Mouse (Mus musculus): ENCODE results near the gene Tctn3.
"Not testable (repeated sequence)": the region's sequence is repeated elsewhere in the genome, so short reads cannot be mapped to it uniquely, and the experiment has no call there.

Gene Tctn3

GRCm38 (mm10) chr19:40621616-40622015, 9.6 kb upstream of the Tctn3 start:
- not testable (repeated sequence) for DNase-seq (ENCODE audit: low spot score)

- DNase-seq (ENCODE audit: low spot score) = no peak
Observed at GRCm38 (mm10) chr19:40616021-40616420, 4.0 kb upstream of the Tctn3 start.

GRCm38 (mm10) chr19:40614811-40615210, 2.8 kb upstream of the Tctn3 start:
- DNase-seq (ENCODE audit: low spot score) = no peak

- no peak for DNase-seq (ENCODE audit: low spot score)
Observed at GRCm38 (mm10) chr19:40607676-40608075, 4.4 kb downstream of the Tctn3 start.

- DNase-seq (ENCODE audit: low spot score) = no peak
Observed at GRCm38 (mm10) chr19:40605189-40605588, 6.8 kb downstream of the Tctn3 start.

GRCm38 (mm10) chr19:40601870-40602269, 10.2 kb downstream of the Tctn3 start:
- no peak for DNase-seq (ENCODE audit: low spot score)

GRCm38 (mm10) chr19:40600846-40601245, 11.2 kb downstream of the Tctn3 start:
- not testable (repeated sequence) for DNase-seq (ENCODE audit: low spot score)

GRCm38 (mm10) chr19:40595831-40596230, 16.2 kb downstream of the Tctn3 start:
- DNase-seq (ENCODE audit: low spot score) = no peak

- no peak for DNase-seq (ENCODE audit: low spot score)
Observed at GRCm38 (mm10) chr19:40595231-40595630, 16.8 kb downstream of the Tctn3 start.

GRCm38 (mm10) chr19:40589530-40589880, 22.5 kb downstream of the Tctn3 start:
- DNase-seq (ENCODE audit: low spot score) = no peak

- peak; percentile 80 for DNase-seq (ENCODE audit: low spot score)
Observed at GRCm38 (mm10) chr19:40588847-40589529, 23.0 kb downstream of the Tctn3 start.

- DNase-seq (ENCODE audit: low spot score) = peak; percentile 96
Observed at GRCm38 (mm10) chr19:40588293-40588654, 23.8 kb downstream of the Tctn3 start, which contains the start of gene Aldh18a1. Aldh18a1 (minus strand) TSS chr19:40588463.

GRCm38 (mm10) chr19:40587491-40588292, 24.3 kb downstream of the Tctn3 start:
- DNase-seq (ENCODE audit: low spot score) = no peak

GRCm38 (mm10) chr19:40586908-40587307, 25.1 kb downstream of the Tctn3 start:
- no peak for DNase-seq (ENCODE audit: low spot score)

- no peak for DNase-seq (ENCODE audit: low spot score)
Observed at GRCm38 (mm10) chr19:40581662-40582061, 30.4 kb downstream of the Tctn3 start.

- no peak for DNase-seq (ENCODE audit: low spot score)
Observed at GRCm38 (mm10) chr19:40580902-40581301, 31.1 kb downstream of the Tctn3 start.

- DNase-seq (ENCODE audit: low spot score) = no peak
Observed at GRCm38 (mm10) chr19:40575438-40575837, 36.6 kb downstream of the Tctn3 start.

- DNase-seq (ENCODE audit: low spot score) = no peak
Observed at GRCm38 (mm10) chr19:40570726-40571125, 41.3 kb downstream of the Tctn3 start.

GRCm38 (mm10) chr19:40567616-40568015, 44.4 kb downstream of the Tctn3 start:
- no peak for DNase-seq (ENCODE audit: low spot score)

- no peak for DNase-seq (ENCODE audit: low spot score)
Observed at GRCm38 (mm10) chr19:40563880-40564645, 48.0 kb downstream of the Tctn3 start.

GRCm38 (mm10) chr19:40561521-40561920, 50.5 kb downstream of the Tctn3 start:
- not testable (repeated sequence) for DNase-seq (ENCODE audit: low spot score)

GRCm38 (mm10) chr19:40556029-40556428, 56.0 kb downstream of the Tctn3 start:
- DNase-seq (ENCODE audit: low spot score) = no peak

- DNase-seq (ENCODE audit: low spot score) = no peak
Observed at GRCm38 (mm10) chr19:40555136-40555535, 56.9 kb downstream of the Tctn3 start.

All from ovary, postnatal 14 days (tissue).